Mouse (Mus musculus): ENCODE data around the gene Ssu72. TPM values are rescaled to one million over a fixed set of nuclear protein-coding genes. Genes with fewer than 3 reads are reported as not detected.
"Not testable (repeated sequence)": the region's sequence is repeated elsewhere in the genome, so short reads cannot be mapped to it uniquely, and the experiment has no call there.

Gene Ssu72
- polyA plus RNA-seq, 1 experiment from 2014 or later, result 155 TPM

DNA sequence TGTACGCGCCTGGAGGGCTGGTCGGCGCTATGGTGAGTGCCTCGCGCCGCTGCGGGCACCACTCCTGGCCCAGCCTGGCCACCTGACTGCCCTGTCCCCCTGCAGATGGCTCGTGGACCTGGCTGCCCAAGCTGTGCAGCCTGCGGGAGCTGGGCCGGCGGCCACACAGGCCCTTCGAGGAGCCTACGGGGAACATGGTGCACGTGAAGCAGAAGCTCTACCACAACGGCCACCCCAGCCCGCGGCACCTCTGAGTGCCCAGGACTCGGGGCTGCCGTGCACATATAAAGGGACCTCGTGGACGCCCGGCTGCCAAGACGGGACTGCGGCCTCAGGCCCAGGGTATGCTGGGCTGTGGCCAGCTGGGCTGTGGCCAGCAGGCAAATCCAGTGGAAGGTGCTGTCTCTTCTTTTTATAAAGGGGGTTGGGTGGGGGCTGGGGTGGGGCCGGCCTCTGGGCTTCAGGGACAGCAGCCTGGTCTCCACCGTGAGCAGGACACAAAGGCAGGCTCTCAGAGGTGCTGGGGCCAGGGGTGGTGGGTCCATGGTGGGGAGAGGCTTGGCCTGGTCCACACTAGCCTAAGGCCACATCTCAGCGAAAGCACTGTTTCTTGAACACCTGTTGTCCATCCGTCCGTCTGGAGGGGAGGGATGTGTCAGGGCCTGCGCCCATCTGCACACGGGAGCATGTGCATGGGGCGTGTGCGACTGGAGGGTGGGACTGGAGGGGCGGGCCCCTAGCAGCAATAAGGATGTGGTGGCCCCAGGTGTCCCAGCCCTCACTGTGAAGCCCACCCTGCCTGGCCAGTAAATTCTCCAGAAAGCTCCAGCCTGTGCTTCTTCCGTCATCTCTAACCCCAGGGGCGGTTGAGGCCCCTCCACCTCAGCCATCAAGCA is 35.4 kb downstream of the Ssu72 start:
- Histone ChIP-seq H3K4me3 (ENCODE audit: low read depth, low read length) (no peak overlapping the region), H3K4me2 (no peak overlapping the region), H3K36me3 (ENCODE audit: control insufficient read depth, insufficient read depth, low read length) (peaks cover 8% of the 10 kb centered on the region), H3K9ac (ENCODE audit: low read length) (no peak overlapping the region), H3K27ac (ENCODE audit: low read depth, low read length) (no peak overlapping the region), H3K27me3 (ENCODE audit: control insufficient read depth, insufficient read depth, low read length) (no peaks in the 10 kb centered on the region), H3K4me1 (ENCODE audit: control insufficient read depth, insufficient read depth, low read length) (peaks cover 11% of the 10 kb centered on the region), H3K9me3 (ENCODE audit: control insufficient read depth, low read length) (no peaks in the 10 kb centered on the region)
- DNase-seq (ENCODE audit: low spot score, missing footprints) (no peak), ATAC-seq (ENCODE audit: low FRiP score) (no peak; the same call in 1 of the 2 replicates)
- 88% methylated on average over 37 of the region's 37 CpGs for WGBS

DNA sequence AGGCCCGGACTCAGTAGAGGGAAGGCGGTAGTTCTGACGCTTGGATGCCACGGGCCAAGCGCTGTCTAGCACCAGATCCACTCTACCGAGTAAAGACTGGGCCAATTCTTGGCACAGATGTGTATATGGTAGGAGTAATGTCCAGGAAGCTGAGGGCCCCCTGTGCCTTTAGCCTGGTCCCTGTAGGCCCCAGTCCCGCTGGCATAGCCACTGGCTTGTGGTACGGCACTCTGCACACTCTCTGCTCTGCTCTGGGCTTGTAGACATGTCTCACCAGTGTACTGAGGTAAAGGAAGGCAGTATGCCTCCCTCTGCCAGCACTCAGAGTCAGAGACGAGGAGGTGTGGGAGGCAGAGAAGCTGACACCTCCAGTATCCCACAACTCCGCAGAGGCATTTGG is 36.1 kb downstream of the Ssu72 start:
- H3K36me3 ChIP-seq (ENCODE audit: control insufficient read depth, insufficient read depth, low read length), result peaks cover 11% of the 10 kb centered on the region
- H3K9me3 ChIP-seq (ENCODE audit: control insufficient read depth, low read length); H3K4me1 ChIP-seq (ENCODE audit: control insufficient read depth, insufficient read depth, low read length); H3K9ac ChIP-seq (ENCODE audit: low read length); H3K4me3 ChIP-seq (ENCODE audit: low read depth, low read length); H3K27me3 ChIP-seq (ENCODE audit: control insufficient read depth, insufficient read depth, low read length); H3K4me2 ChIP-seq; H3K27ac ChIP-seq (ENCODE audit: low read depth, low read length); ATAC-seq (ENCODE audit: low FRiP score); DNase-seq (ENCODE audit: low spot score, missing footprints): not testable (repeated sequence)
- 93% methylated on average over 10 of the region's 10 CpGs for WGBS

DNA sequence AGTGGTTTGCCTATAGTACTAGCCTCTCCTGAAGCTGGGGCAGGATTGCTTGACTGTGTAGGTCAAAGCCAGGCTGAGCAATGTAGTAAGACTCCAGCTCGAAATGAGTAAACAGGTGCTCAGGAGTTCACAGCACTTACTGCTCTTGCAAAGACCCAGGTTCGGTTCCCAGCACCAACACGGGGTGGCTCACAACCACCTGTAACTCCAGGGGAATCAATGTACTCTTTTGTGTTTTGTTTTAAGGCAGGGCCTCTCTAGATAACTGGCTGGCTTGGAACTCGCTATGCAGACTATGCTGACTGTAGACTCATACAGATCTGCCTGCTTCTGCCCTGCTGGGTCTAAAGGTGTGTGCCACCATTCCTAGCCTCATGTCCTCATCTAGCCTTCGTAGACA is 38.1 kb downstream of the Ssu72 start:
- H3K36me3 ChIP-seq (ENCODE audit: control insufficient read depth, insufficient read depth, low read length), result peaks cover 22% of the 10 kb centered on the region
- H3K4me1 ChIP-seq (ENCODE audit: control insufficient read depth, insufficient read depth, low read length), result no peaks in the 10 kb centered on the region
- DNase-seq (ENCODE audit: low spot score, missing footprints) (no peak), ATAC-seq (ENCODE audit: low FRiP score) (no peak)
- H3K27ac ChIP-seq (ENCODE audit: low read depth, low read length), result no peak overlapping the region
- no peaks in the 10 kb centered on the region for H3K9me3 ChIP-seq (ENCODE audit: control insufficient read depth, low read length)
- H3K4me2 ChIP-seq, result no peak overlapping the region
- WGBS, result 92% methylated on average over 5 of the region's 5 CpGs
- no peak overlapping the region for H3K9ac ChIP-seq (ENCODE audit: low read length)
- no peaks in the 10 kb centered on the region for H3K27me3 ChIP-seq (ENCODE audit: control insufficient read depth, insufficient read depth, low read length)
- no peak overlapping the region for H3K4me3 ChIP-seq (ENCODE audit: low read depth, low read length)

DNA sequence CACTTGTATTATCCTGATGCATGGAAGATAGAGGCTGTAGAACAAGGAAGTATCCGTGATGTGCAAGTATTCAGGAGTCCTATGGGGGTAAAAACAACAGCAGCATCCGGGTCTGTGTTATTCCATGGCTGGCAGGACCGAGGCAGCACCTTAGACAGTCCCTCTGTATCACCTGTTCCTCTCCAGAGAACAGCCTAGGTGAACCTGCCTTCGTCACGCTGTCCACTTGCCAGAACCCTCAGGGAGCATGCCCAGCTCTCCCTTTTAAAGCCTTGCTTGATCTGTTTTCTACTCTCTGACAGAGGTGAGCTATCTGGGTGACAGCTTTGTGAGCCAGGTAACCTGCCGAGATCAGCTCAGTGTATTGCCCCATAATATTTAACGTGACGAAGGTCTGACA is 39.9 kb downstream of the Ssu72 start:
- WGBS, result 92% methylated on average over 8 of the region's 8 CpGs
- Histone ChIP-seq H3K36me3 (ENCODE audit: control insufficient read depth, insufficient read depth, low read length) (peaks cover 27% of the 10 kb centered on the region), H3K4me1 (ENCODE audit: control insufficient read depth, insufficient read depth, low read length) (no peaks in the 10 kb centered on the region), H3K27ac (ENCODE audit: low read depth, low read length) (no peak overlapping the region), H3K4me2 (no peak overlapping the region), H3K4me3 (ENCODE audit: low read depth, low read length) (no peak overlapping the region), H3K9me3 (ENCODE audit: control insufficient read depth, low read length) (no peaks in the 10 kb centered on the region), H3K27me3 (ENCODE audit: control insufficient read depth, insufficient read depth, low read length) (no peaks in the 10 kb centered on the region), H3K9ac (ENCODE audit: low read length) (no peak overlapping the region)
- DNase-seq (ENCODE audit: low spot score, missing footprints) (no peak), ATAC-seq (ENCODE audit: low FRiP score) (no peak)

DNA sequence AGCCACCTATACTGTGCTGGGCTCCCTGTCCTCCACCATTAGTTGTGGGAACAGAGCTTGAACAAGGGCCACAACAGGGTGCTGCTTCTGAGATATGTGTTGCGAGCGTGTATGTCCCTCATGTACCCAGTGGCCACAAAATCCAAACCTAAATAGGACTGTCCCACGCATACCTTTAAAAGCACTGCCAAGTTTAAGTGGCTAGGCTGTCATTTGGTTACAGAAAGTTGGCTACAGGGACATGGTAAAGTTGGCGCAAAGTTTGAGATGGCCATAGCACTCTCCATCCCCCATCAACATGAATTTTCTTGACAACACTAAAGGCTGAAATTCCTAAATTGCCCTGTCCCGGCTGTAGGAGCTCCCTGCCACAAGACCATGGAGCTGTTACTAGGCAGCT is 40.5 kb downstream of the Ssu72 start:
- no peaks in the 10 kb centered on the region for H3K27me3 ChIP-seq (ENCODE audit: control insufficient read depth, insufficient read depth, low read length)
- WGBS, result 93% methylated on average over 5 of the region's 5 CpGs
- no peak overlapping the region for H3K9ac ChIP-seq (ENCODE audit: low read length)
- DNase-seq (ENCODE audit: low spot score, missing footprints), result peak; percentile 70
- H3K4me2 ChIP-seq, result no peak overlapping the region
- H3K4me1 ChIP-seq (ENCODE audit: control insufficient read depth, insufficient read depth, low read length), result no peaks in the 10 kb centered on the region
- H3K9me3 ChIP-seq (ENCODE audit: control insufficient read depth, low read length), result no peaks in the 10 kb centered on the region
- H3K36me3 ChIP-seq (ENCODE audit: control insufficient read depth, insufficient read depth, low read length), result peaks cover 29% of the 10 kb centered on the region
- ATAC-seq (ENCODE audit: low FRiP score), result no peak
- H3K4me3 ChIP-seq (ENCODE audit: low read depth, low read length), result no peak overlapping the region
- H3K27ac ChIP-seq (ENCODE audit: low read depth, low read length), result no peak overlapping the region

DNA sequence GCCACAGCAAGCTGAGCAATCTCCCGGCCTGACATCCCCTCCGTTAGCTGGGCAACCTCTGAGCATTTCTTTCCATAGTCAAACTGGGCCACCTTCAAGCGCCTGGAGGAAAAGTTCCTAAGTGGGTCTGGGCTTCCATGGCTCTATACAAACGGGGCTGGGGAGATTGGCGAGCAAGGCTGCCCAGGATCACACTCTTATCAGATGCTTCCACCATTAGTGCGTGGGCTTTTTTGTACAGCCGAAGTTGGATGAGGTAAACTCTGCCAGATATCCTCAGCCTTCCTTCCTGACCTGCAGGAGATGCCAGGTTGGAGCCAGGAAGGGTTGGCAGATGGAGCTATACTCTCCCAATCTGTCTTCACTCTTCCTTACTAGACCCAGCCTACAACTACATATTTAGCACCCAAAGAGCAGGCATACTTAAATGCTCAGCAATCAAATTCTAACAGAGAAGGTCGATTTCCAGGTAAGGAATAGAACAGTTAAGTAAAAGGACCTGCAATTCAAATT is 41.5 kb downstream of the Ssu72 start:
- ATAC-seq (ENCODE audit: low FRiP score) (no peak), DNase-seq (ENCODE audit: low spot score, missing footprints) (peak; percentile 26)
- Histone ChIP-seq H3K27me3 (ENCODE audit: control insufficient read depth, insufficient read depth, low read length) (no peaks in the 10 kb centered on the region), H3K27ac (ENCODE audit: low read depth, low read length) (no peak overlapping the region), H3K4me2 (no peak overlapping the region), H3K36me3 (ENCODE audit: control insufficient read depth, insufficient read depth, low read length) (peaks cover 33% of the 10 kb centered on the region), H3K9me3 (ENCODE audit: control insufficient read depth, low read length) (no peaks in the 10 kb centered on the region), H3K4me1 (ENCODE audit: control insufficient read depth, insufficient read depth, low read length) (no peaks in the 10 kb centered on the region), H3K9ac (ENCODE audit: low read length) (no peak overlapping the region), H3K4me3 (ENCODE audit: low read depth, low read length) (no peak overlapping the region)
- WGBS, result 88% methylated on average over 8 of the region's 8 CpGs

DNA sequence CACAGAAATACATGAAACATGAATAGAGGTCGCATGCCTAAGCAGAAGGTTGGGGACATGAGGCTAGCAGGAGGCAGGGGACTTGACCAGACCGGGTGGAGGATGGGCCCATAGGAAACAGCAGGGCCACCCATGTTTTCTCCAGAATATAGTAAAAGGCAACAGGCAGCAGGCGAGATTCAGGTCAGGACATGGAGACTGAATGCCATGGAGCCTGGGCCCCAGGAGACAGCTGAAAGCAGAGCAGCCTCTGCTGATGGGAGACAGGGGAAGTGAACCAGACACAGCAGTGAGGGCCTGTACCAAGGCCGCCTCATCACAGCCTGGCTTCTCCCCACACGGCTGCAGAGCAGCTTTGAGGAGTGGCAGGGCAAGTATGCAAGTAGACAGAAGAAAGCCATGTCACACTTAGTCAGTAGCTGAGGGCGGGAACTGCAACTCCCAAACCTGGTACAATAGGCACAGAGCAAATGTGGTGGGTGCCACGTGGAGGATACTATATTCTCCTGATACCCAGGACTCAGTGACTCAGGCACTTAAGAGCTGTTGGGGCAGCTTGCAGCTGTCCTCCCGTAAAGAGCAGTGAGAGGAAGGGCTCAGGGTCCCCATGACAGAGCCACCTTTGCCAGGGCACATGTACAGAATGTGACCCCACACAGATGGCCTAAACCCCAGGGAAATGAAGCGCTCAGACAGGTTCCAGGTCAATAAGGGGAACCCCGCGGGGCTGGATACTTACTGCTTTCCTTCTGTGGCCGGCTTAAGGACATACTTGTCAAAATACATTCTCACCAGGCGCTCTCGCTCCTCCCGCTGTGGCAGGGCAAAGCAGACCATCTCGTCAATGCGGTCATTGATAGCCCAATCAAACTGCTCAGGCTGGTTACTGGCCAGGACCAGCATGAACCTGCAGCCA is 42.2 kb downstream of the Ssu72 start:
- no peak overlapping the region for H3K4me3 ChIP-seq (ENCODE audit: low read depth, low read length)
- H3K4me1 ChIP-seq (ENCODE audit: control insufficient read depth, insufficient read depth, low read length), result no peaks in the 10 kb centered on the region
- no peak overlapping the region for H3K4me2 ChIP-seq
- ATAC-seq (ENCODE audit: low FRiP score) (no peak), DNase-seq (ENCODE audit: low spot score, missing footprints) (peak; percentile 12)
- no peaks in the 10 kb centered on the region for H3K9me3 ChIP-seq (ENCODE audit: control insufficient read depth, low read length)
- H3K9ac ChIP-seq (ENCODE audit: low read length), result no peak overlapping the region
- peaks cover 36% of the 10 kb centered on the region for H3K36me3 ChIP-seq (ENCODE audit: control insufficient read depth, insufficient read depth, low read length)
- no peak overlapping the region for H3K27ac ChIP-seq (ENCODE audit: low read depth, low read length)
- whole genome bisulfite sequencing, result 85% methylated on average over 17 of the region's 17 CpGs
- H3K27me3 ChIP-seq (ENCODE audit: control insufficient read depth, insufficient read depth, low read length), result no peaks in the 10 kb centered on the region

DNA sequence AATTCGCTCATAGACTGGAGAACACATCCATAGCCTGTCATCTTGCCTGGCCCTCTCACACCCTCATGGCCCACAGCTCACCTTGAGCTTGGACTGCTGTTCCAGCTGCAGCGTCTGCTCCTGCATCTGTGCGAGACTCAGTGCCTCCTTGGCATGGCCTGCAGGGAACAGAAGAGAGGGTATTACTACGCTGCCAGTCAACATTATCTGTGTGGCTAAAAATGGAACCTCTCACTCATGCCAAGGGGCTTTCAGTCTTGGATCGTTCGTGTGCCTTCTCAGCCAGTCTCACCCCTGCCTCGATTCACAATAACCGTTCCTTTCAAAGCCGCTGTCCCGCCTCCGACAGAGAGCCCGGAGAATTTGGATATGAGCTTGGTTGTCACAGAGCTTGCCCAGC is 52.4 kb downstream of the Ssu72 start:
- H3K9ac ChIP-seq (ENCODE audit: low read length), result no peak overlapping the region
- 92% methylated on average over 12 of the region's 12 CpGs for WGBS
- H3K4me3 ChIP-seq (ENCODE audit: low read depth, low read length), result no peak overlapping the region
- no peak for DNase-seq (ENCODE audit: low spot score, missing footprints)
- no peak for ATAC-seq (ENCODE audit: low FRiP score)
- H3K9me3 ChIP-seq (ENCODE audit: control insufficient read depth, low read length), result no peaks in the 10 kb centered on the region
- H3K27ac ChIP-seq (ENCODE audit: low read depth, low read length), result no peak overlapping the region
- H3K27me3 ChIP-seq (ENCODE audit: control insufficient read depth, insufficient read depth, low read length), result no peaks in the 10 kb centered on the region
- H3K4me1 ChIP-seq (ENCODE audit: control insufficient read depth, insufficient read depth, low read length), result peaks cover 16% of the 10 kb centered on the region
- peaks cover 18% of the 10 kb centered on the region for H3K36me3 ChIP-seq (ENCODE audit: control insufficient read depth, insufficient read depth, low read length)
- no peak overlapping the region for H3K4me2 ChIP-seq

Measured in midbrain, embryonic 11.5 days (tissue).